Mouse (Mus musculus) heart, postnatal 0 days (tissue): ENCODE measurements around the gene Coq5.

Experiments used
- CTCF ChIP-seq: IDR thresholded peaks from 2 replicates; pipeline ENCODE4 v1.5.1; 2016; ENCODE audit warnings: antibody characterized with exemption, control low read depth, low read depth
- EP300 ChIP-seq: IDR thresholded peaks from 2 replicates; pipeline ENCODE4 v1.6.1; 2016; ENCODE audit warnings: antibody characterized with exemption, low read depth

DNA sequence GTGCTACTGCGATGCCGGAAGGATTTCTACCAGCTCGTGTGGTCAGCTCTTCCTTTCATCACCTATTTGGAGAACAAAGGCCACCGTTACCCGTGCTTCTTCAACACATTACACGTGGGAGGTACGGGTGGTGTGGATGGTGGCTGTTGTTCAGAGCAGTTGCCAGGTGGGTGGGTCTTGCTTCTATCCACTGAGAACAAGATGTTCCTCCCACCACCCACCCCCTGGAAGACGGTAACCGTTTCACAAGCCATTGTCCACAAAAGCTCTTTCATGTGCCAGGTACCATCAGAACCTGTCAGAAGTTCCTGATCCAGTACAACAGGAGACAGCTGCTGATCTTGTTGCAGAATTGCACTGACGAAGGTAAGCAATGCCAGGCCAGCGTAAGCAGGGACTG, 39.3 kb upstream of the Coq5 start:
- TF ChIP-seq CTCF (no peak), EP300 (no peak)
